Mouse (Mus musculus) megakaryocyte, embryonic 14.5 days (primary cell): ENCODE results near the gene Igf1r. TPM values are rescaled to one million over a fixed set of nuclear protein-coding genes. Genes with fewer than 3 reads are reported as not detected.

ENCODE experiments used
- H3K27me3 ChIP-seq: replicated peaks from 2 replicates; pipeline ENCODE3; 2012; ENCODE audit warnings: inconsistent platforms
- H3K36me3 ChIP-seq: replicated peaks from 2 replicates; pipeline ENCODE3; 2012; ENCODE audit warnings: low read length, inconsistent platforms, mixed read lengths
- H3K4me1 ChIP-seq: 2 replicates; pipeline ENCODE4 v1.6.1; 2012; ENCODE audit warnings: inconsistent platforms
- H3K4me3 ChIP-seq: replicated peaks from 2 replicates; pipeline ENCODE3; 2012; ENCODE audit warnings: moderate library complexity, mild to moderate bottlenecking, inconsistent platforms
- H3K9me3 ChIP-seq: 2 replicates; pipeline ENCODE4 v1.6.1; 2012; ENCODE audit warnings: inconsistent platforms
- FLI1 ChIP-seq: IDR thresholded peaks from 2 replicates; pipeline ENCODE4 v1.6.1; 2012; ENCODE audit warnings: low read length, inconsistent platforms, mixed read lengths
- GATA1 ChIP-seq: IDR thresholded peaks from 3 replicates; pipeline ENCODE4 v1.6.1; 2012; ENCODE audit warnings: mixed read lengths, low read length, inconsistent platforms, borderline replicate concordance
- polyA plus RNA-seq: library from polyadenylated mRNA; stranded (reverse); fragments of >175 nt; gene quantifications from 2 replicates; pipeline ENCODE4 v1.2.3, GENCODE M21; 2012; ENCODE audit warnings: low replicate concordance; ENCODE audit not compliant: insufficient read depth

Gene Igf1r
- polyA plus RNA-seq, 1 experiment: 8.7 TPM

GRCm38 (mm10) chr7:68205776-68206427, 253.3 kb downstream of the Igf1r start:
- no peak overlapping the region for H3K4me3 ChIP-seq
- H3K36me3 ChIP-seq: peaks cover 100% of the 10 kb centered on the region
- H3K27me3 ChIP-seq: no peaks in the 10 kb centered on the region
- peaks cover 41% of the 10 kb centered on the region for H3K4me1 ChIP-seq
- no peaks in the 10 kb centered on the region for H3K9me3 ChIP-seq
- TF ChIP-seq GATA1 (no peak), FLI1 (no peak)

DNA sequence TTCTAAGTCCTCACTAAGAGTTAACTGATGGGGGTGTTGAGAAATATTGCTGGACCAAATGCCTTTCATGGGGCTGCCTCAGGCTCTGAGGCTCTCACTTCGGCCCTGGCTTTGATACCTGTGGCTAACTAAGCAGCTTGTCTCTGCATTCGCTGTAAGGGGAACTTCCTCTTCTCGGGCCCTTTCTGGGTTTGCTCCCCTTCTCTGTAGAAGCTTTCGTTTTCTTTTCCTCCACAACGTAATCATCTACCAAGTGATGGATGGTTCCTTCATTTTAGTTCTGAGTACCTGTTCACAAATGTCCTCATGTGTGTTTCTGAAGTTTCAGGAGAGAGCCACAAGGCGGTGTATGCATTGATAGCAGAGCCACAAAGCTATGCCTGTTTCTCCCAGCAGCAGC, 256.4 kb downstream of the Igf1r start:
- no peak overlapping the region for H3K4me3 ChIP-seq
- no peaks in the 10 kb centered on the region for H3K27me3 ChIP-seq
- H3K9me3 ChIP-seq: no peaks in the 10 kb centered on the region
- H3K36me3 ChIP-seq: peaks cover 100% of the 10 kb centered on the region
- TF ChIP-seq FLI1 (no peak), GATA1 (no peak)
- H3K4me1 ChIP-seq: peaks cover 37% of the 10 kb centered on the region

DNA sequence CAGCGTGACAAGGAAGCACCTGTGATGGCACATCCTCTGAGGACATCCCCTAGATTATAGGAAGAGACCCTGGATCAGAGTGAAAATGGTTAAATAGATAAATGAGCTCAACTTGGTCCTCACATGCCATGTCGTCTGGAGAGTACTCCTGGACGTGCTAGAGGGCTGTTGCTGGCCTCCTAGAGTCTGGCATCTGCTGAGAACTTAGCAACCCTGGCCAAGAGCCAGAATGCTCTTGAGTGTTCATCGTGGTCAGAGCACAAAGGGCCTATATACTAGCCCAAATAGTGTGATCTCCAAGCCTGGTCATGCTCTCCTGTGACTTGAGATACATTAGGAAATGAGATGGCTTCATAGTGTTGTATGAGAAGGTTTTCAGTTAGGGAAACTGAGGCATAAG, 257.8 kb downstream of the Igf1r start:
- TF ChIP-seq GATA1 (no peak), FLI1 (no peak)
- H3K4me3 ChIP-seq: no peak overlapping the region
- no peaks in the 10 kb centered on the region for H3K9me3 ChIP-seq
- H3K27me3 ChIP-seq: no peaks in the 10 kb centered on the region
- H3K36me3 ChIP-seq: peaks cover 100% of the 10 kb centered on the region
- H3K4me1 ChIP-seq: peaks cover 32% of the 10 kb centered on the region

DNA sequence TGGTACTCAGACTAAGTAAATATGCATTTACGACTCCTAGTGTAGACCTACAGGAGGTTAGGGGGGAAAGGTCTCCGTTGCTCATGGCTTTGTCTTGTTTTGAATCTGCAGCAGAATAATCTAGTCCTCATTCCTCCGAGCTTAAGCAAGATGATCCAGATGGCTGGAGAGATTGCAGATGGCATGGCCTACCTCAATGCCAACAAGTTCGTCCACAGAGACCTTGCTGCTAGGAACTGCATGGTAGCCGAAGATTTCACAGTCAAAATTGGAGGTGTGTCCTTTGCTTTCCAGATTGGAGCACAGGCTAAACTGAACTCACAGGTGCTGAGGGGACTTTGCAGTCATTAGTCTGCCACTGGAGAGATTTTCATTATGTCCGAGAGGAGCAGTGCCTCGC, 259.3 kb downstream of the Igf1r start:
- no peak overlapping the region for H3K4me3 ChIP-seq
- no peaks in the 10 kb centered on the region for H3K9me3 ChIP-seq
- H3K4me1 ChIP-seq: peaks cover 32% of the 10 kb centered on the region
- H3K27me3 ChIP-seq: no peaks in the 10 kb centered on the region
- TF ChIP-seq GATA1: no peak
- no peak for TF ChIP-seq FLI1
- peaks cover 100% of the 10 kb centered on the region for H3K36me3 ChIP-seq

GRCm38 (mm10) chr7:68213842-68214241, 261.2 kb downstream of the Igf1r start:
- Histone ChIP-seq H3K9me3 (no peaks in the 10 kb centered on the region), H3K27me3 (no peaks in the 10 kb centered on the region), H3K4me1 (peaks cover 19% of the 10 kb centered on the region), H3K4me3 (no peak overlapping the region), H3K36me3 (peaks cover 100% of the 10 kb centered on the region)
- TF ChIP-seq FLI1 (no peak), GATA1 (no peak)

- peaks cover 13% of the 10 kb centered on the region for H3K4me1 ChIP-seq
- H3K27me3 ChIP-seq: no peaks in the 10 kb centered on the region
- H3K36me3 ChIP-seq: peaks cover 98% of the 10 kb centered on the region
- H3K4me3 ChIP-seq: no peak overlapping the region
- no peaks in the 10 kb centered on the region for H3K9me3 ChIP-seq
- TF ChIP-seq GATA1 (no peak), FLI1 (no peak)
Measured at GRCm38 (mm10) chr7:68215522-68216070, 263.0 kb downstream of the Igf1r start.

DNA sequence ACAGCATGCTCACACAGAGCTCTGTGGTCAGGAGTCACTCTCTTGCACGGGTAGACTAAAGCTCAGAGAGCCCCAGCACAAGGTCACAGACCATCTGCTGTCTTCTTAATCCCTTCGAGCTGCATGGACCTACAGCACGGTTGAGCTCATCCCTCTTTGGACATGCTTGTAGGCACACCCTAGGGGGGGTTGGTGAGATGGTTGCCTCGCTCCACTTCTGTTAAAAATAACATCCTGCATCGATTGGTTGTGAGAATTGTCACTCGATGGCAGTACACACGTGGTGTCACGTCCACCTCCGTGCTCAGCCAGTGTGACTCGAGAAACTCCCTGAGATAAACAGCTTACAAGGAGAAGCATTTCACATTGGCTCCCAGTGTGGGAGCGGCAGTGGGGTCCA, 266.3 kb downstream of the Igf1r start:
- Histone ChIP-seq H3K27me3 (no peaks in the 10 kb centered on the region), H3K36me3 (peaks cover 98% of the 10 kb centered on the region), H3K4me1 (peaks cover 10% of the 10 kb centered on the region), H3K9me3 (no peaks in the 10 kb centered on the region), H3K4me3 (no peak overlapping the region)
- TF ChIP-seq FLI1 (no peak), GATA1 (no peak)

- Histone ChIP-seq H3K9me3 (no peaks in the 10 kb centered on the region), H3K36me3 (peaks cover 98% of the 10 kb centered on the region), H3K4me3 (no peak overlapping the region), H3K27me3 (no peaks in the 10 kb centered on the region), H3K4me1 (peaks cover 18% of the 10 kb centered on the region)
- TF ChIP-seq GATA1 (no peak), FLI1 (no peak)
Measured at GRCm38 (mm10) chr7:68221677-68222230, 269.1 kb downstream of the Igf1r start.

DNA sequence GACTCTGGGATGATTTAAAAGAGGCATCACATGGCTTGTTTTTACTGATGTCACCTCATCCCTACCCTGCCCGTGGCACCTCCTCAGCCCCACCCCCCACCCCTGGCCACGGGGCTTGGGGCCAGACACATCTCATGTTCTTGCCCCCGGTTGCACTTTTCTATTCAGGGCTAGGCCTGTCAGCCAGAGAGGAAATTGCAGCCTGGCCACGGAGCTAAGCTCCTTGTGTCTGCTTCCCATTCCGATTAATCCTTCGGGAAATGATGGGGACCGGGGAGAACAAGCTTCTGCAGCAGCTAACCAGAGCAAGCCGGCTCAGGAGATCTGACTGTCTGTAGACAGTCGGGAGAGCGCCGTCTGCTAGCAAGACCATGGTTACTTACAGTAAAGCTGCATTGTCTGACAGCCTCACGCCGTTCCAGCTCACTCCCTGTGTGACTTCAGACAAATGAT, 270.8 kb downstream of the Igf1r start:
- TF ChIP-seq GATA1 (no peak), FLI1 (no peak)
- Histone ChIP-seq H3K27me3 (no peaks in the 10 kb centered on the region), H3K36me3 (peaks cover 98% of the 10 kb centered on the region), H3K4me1 (peaks cover 32% of the 10 kb centered on the region), H3K9me3 (no peaks in the 10 kb centered on the region), H3K4me3 (no peak overlapping the region)

DNA sequence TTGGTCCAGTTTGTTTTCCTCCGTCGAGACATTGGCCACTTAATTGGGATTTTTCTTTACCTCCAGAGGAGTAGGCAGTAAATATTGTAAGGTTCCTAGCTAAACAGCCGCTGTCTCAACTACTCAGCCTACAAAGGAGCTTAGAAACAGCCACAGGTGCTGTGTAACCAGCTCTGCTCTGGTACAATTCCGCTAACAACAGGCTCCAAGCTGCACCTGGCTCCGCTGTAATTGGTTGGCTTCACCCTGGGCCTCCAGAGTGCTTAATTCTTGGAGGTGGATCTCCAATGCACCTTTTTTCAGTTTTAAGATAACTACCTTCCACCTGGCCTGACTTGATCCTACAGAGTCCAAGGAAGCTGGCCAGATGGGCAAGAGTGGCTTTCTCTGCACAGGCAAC, 271.4 kb downstream of the Igf1r start:
- Histone ChIP-seq H3K36me3 (peaks cover 97% of the 10 kb centered on the region), H3K27me3 (no peaks in the 10 kb centered on the region), H3K9me3 (no peaks in the 10 kb centered on the region), H3K4me3 (no peak overlapping the region), H3K4me1 (peaks cover 36% of the 10 kb centered on the region)
- no peak for TF ChIP-seq GATA1
- no peak for TF ChIP-seq FLI1
